Mouse (Mus musculus): ENCODE results near the gene Grsf1. TPM values are rescaled to one million over a fixed set of nuclear protein-coding genes. Genes with fewer than 3 reads are reported as not detected.
A peak's percentile ranks its signal among the peaks of the same experiment; 100 is the strongest.

Grsf1 gene
- total RNA-seq (2014; rRNA removed; ENCODE audit: low replicate concordance) (68.2 and 83.1 TPM in 2 replicates), polyA plus RNA-seq (2015; fragmentation: Nextera tagmentation; extraction: Ambion mirVana) (112 and 125 TPM in 2 replicates)

DNA sequence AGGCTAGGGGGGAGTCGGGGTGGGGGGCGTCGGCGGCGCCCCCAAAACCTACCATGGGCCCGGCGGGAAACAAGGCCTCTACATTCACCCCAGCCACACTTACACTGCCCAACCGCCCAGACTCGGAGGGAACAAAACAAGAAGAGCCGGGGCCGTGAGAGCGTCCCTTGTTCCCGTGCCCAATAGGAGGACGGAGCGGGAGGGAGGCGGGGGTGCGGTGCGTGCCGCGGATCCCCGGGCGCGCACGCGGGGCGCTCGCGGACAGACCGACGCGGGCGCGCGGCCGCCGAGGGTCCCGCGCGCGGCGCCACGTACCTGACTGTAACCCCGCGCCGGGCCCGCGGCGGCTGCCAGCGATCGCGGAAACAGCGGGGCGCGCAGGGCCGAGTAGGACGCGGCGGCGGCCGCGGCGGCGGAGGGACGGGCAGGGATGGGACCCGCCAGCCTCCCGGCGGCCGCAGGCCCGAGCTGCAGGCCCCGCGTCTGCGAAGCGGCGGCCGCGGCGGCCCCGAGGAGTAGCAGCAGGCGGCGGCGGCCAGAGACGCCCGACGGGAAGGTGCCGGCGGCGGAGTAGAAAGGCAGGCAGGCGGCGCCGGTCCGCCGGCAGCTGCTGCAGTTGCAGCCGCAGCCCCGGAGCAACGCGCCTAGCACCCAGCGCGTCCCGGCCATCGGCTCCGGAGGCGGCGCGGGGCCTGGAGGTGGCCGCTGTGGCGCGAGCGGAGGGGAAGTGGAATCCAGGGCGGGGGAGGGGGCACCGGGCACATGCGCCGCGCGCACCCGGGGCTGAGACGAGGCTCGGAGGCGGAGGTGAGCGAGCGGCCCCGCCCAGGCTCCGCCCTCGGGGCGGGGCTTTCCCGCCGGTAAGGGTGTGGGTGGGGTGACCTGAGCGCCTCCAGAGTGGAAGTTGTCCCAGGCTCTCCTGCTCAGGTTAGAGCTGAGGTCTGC, at the start of gene Grsf1:
Grsf1 (minus strand) TSS at position 729 of the 945 bp plus-strand sequence.
- no peaks in the 10 kb centered on the region for H3K9me3 ChIP-seq (replicated peaks; ENCODE audit: control insufficient read depth, low read length)
- peaks cover 4% of the 10 kb centered on the region; the same call in 1 of the 2 replicates for H3K4me1 ChIP-seq (ENCODE audit: control insufficient read depth, insufficient read depth)
- peak within 1 kb of the TSS; percentile 99 for H3K27ac ChIP-seq (ENCODE audit: low read depth)
- peaks cover 21% of the 10 kb centered on the region for H3K36me3 ChIP-seq (replicated peaks; ENCODE audit: control insufficient read depth, insufficient read depth, low read length)
- peak; percentile 89 for DNase-seq (ENCODE audit: low spot score)
- H3K4me3 ChIP-seq (ENCODE audit: low read depth, low read length): peak within 1 kb of the TSS; percentile 93
- H3K9ac ChIP-seq (replicated peaks; ENCODE audit: low read depth, low read length): peak within 1 kb of the TSS; percentile 99
- ATAC-seq (ENCODE audit: insufficient read depth, low read depth): peak; percentile 92
- under 1% methylated on average over 63 of the region's 127 CpGs for WGBS
- H3K4me2 ChIP-seq (ENCODE audit: low read depth, low read length): peak within 1 kb of the TSS; percentile 88
- H3K27me3 ChIP-seq (ENCODE audit: control insufficient read depth, insufficient read depth, low read length): no peaks in the 10 kb centered on the region
- no peak for TF ChIP-seq CTCF (IDR thresholded peaks at IDR 0.05; ENCODE audit: low read depth)
- TF ChIP-seq EP300 (IDR thresholded peaks at IDR 0.05; ENCODE audit: low read depth): no peak

DNA sequence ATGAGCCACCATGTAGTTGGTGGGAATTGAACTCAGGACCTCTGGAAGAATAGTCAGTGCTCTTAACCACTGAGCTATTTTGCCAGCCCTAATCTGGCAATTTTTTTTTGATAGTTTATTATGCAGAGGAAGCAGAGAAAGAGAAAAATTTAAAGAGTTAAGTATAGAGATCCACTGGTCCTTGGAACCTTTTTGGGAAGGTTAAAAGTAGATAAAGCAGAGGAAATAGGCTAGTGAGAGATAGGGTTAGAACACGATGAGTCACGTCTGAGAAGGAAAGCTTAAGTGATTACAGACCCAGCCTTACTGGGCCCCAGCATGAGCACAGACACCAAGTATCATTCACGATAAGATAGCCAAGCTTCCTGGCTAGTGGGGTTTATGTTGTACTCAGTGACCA, 48.1 kb upstream of the Grsf1 start:
- Histone ChIP-seq H3K9ac (replicated peaks; ENCODE audit: low read depth, low read length) (no peak overlapping the region), H3K4me1 (ENCODE audit: control insufficient read depth, insufficient read depth) (peaks cover 27% of the 10 kb centered on the region), H3K4me3 (ENCODE audit: low read depth, low read length) (no peak overlapping the region), H3K36me3 (replicated peaks; ENCODE audit: control insufficient read depth, insufficient read depth, low read length) (no peaks in the 10 kb centered on the region), H3K4me2 (ENCODE audit: low read depth, low read length) (peak overlapping the region; percentile 30; the same call in 1 of the 2 replicates), H3K9me3 (replicated peaks; ENCODE audit: control insufficient read depth, low read length) (no peaks in the 10 kb centered on the region), H3K27me3 (ENCODE audit: control insufficient read depth, insufficient read depth, low read length) (no peaks in the 10 kb centered on the region), H3K27ac (ENCODE audit: low read depth) (peak overlapping the region; percentile 60)
- TF ChIP-seq CTCF (IDR thresholded peaks at IDR 0.05; ENCODE audit: low read depth) (no peak), EP300 (IDR thresholded peaks at IDR 0.05; ENCODE audit: low read depth) (no peak)
- WGBS: 10% methylated on average over 3 of the region's 3 CpGs
- ATAC-seq (ENCODE audit: insufficient read depth, low read depth) (no peak), DNase-seq (ENCODE audit: low spot score) (no peak)

DNA sequence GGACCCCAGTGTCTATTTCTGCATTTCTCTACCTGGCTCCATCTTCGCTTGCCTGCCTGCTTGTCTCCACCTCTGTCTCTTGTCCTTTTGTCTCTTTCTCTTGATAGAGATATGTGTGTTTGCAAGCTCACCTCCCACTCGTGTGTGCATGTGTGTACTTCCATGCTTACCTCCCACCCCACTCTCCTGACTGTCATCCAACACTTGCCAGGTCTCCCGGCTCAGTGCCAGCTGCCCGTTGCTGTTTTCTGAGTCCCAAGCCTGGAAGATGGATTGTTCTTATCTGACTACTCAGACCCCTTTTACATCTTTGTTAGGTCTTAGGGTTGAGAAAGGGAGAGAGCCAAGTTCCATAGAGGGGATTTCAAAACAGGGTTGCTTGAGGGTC, 46.2 kb upstream of the Grsf1 start:
- 3% methylated on average over 4 of the region's 4 CpGs for WGBS
- DNase-seq (ENCODE audit: low spot score): no peak
- H3K27ac ChIP-seq (ENCODE audit: low read depth): peak overlapping the region; percentile 96

DNA sequence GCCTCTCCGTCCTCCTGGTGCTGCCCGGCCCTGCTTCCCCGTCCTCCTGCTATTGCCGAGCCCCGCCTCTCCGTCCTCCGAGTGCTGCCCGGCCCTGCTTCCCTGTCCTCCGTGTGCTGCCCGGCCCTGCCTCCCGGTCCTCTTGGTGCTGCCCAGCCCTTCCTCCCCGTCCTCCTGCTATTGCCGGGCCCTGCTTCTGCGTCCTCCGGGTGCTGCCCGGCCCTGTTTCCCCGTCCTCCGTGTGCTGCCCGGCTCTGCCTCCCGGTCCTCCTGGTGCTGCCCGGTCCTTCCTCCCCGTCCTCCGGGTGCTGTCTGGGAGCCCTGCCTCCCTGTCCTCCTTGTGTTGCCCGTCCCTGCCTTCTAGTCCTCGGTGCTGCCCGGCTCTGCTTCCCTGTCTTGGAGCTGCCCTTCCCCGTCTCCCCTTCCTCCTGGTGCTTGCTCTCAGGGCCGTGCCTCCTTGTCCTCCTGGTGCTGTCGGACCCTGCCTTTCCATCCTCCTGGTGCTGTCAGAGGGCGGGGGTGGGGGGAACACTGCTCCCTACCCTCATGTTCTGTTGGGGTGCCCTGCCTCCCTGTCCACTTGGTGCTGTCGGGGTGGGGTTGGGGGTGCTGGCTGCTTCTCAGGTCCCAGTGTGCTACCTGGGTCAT, 45.7 kb upstream of the Grsf1 start:
- Histone ChIP-seq H3K9ac (replicated peaks; ENCODE audit: low read depth, low read length) (peak overlapping the region; percentile 96), H3K27me3 (ENCODE audit: control insufficient read depth, insufficient read depth, low read length) (no peaks in the 10 kb centered on the region), H3K4me3 (ENCODE audit: low read depth, low read length) (peak overlapping the region; percentile 95), H3K9me3 (replicated peaks; ENCODE audit: control insufficient read depth, low read length) (no peaks in the 10 kb centered on the region), H3K4me1 (ENCODE audit: control insufficient read depth, insufficient read depth) (peaks cover 27% of the 10 kb centered on the region), H3K36me3 (replicated peaks; ENCODE audit: control insufficient read depth, insufficient read depth, low read length) (no peaks in the 10 kb centered on the region), H3K27ac (ENCODE audit: low read depth) (peak overlapping the region; percentile 96), H3K4me2 (ENCODE audit: low read depth, low read length) (peak overlapping the region; percentile 96)
- ATAC-seq (ENCODE audit: insufficient read depth, low read depth) (peak; percentile 25; the same call in 1 of the 2 replicates), DNase-seq (ENCODE audit: low spot score) (peak; percentile 37)
- WGBS: 1% methylated on average over 31 of the region's 31 CpGs
- TF ChIP-seq EP300 (IDR thresholded peaks at IDR 0.05; ENCODE audit: low read depth): no peak
- TF ChIP-seq CTCF (IDR thresholded peaks at IDR 0.05; ENCODE audit: low read depth): no peak

More for the DNA sequence above, 46.2 kb upstream of the Grsf1 start:
- H3K36me3 ChIP-seq (replicated peaks; ENCODE audit: control insufficient read depth, insufficient read depth, low read length): no peaks in the 10 kb centered on the region
- TF ChIP-seq EP300 (IDR thresholded peaks at IDR 0.05; ENCODE audit: low read depth) (no peak), CTCF (IDR thresholded peaks at IDR 0.05; ENCODE audit: low read depth) (no peak)
- H3K4me3 ChIP-seq (ENCODE audit: low read depth, low read length): peak overlapping the region; percentile 95
- H3K9ac ChIP-seq (replicated peaks; ENCODE audit: low read depth, low read length): peak overlapping the region; percentile 96
- peak overlapping the region; percentile 96 for H3K4me2 ChIP-seq (ENCODE audit: low read depth, low read length)
- ATAC-seq (ENCODE audit: insufficient read depth, low read depth): no peak
- no peaks in the 10 kb centered on the region for H3K9me3 ChIP-seq (replicated peaks; ENCODE audit: control insufficient read depth, low read length)
- H3K27me3 ChIP-seq (ENCODE audit: control insufficient read depth, insufficient read depth, low read length): no peaks in the 10 kb centered on the region
- H3K4me1 ChIP-seq (ENCODE audit: control insufficient read depth, insufficient read depth): peaks cover 27% of the 10 kb centered on the region

DNA sequence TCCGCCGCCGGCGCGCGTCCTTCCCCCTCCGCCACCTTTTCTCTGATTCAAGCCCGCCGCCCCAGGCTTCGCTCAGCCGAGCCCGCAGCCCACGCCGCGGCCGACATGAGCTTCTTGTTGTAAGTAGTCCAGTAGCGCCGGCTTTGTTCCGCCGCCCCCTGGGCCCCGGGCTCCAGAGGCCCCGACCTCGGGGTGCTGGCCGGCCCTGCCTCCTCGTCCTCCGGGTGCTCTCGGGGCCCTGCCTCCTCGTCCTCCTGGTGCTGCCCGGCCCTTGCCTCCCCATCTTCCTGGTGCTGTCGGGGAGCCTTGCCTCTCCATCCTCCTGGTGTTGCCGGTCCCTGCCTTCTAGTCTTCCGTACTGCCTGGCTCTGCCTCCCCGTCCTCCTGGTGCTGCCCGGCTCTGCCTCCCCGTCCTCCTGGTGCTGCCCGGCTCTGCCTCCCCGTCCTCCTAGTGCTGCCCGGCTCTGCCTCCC, 45.1 kb upstream of the Grsf1 start:
- H3K4me3 ChIP-seq (ENCODE audit: low read depth, low read length): peak overlapping the region; percentile 95
- under 1% methylated on average over 37 of the region's 38 CpGs for WGBS
- H3K27ac ChIP-seq (ENCODE audit: low read depth): peak overlapping the region; percentile 96
- no peaks in the 10 kb centered on the region for H3K9me3 ChIP-seq (replicated peaks; ENCODE audit: control insufficient read depth, low read length)
- TF ChIP-seq EP300 (IDR thresholded peaks at IDR 0.05; ENCODE audit: low read depth): no peak
- TF ChIP-seq CTCF (IDR thresholded peaks at IDR 0.05; ENCODE audit: low read depth): no peak
- peak overlapping the region; percentile 96 for H3K4me2 ChIP-seq (ENCODE audit: low read depth, low read length)
- H3K36me3 ChIP-seq (replicated peaks; ENCODE audit: control insufficient read depth, insufficient read depth, low read length): no peaks in the 10 kb centered on the region
- peak overlapping the region; percentile 96 for H3K9ac ChIP-seq (replicated peaks; ENCODE audit: low read depth, low read length)
- peaks cover 27% of the 10 kb centered on the region for H3K4me1 ChIP-seq (ENCODE audit: control insufficient read depth, insufficient read depth)
- peak; percentile 32 for ATAC-seq (ENCODE audit: insufficient read depth, low read depth)
- no peak for DNase-seq (ENCODE audit: low spot score)
- no peaks in the 10 kb centered on the region for H3K27me3 ChIP-seq (ENCODE audit: control insufficient read depth, insufficient read depth, low read length)
